Mouse (Mus musculus): ENCODE measurements around the gene Lrrc2.

Lrrc2 gene

DNA sequence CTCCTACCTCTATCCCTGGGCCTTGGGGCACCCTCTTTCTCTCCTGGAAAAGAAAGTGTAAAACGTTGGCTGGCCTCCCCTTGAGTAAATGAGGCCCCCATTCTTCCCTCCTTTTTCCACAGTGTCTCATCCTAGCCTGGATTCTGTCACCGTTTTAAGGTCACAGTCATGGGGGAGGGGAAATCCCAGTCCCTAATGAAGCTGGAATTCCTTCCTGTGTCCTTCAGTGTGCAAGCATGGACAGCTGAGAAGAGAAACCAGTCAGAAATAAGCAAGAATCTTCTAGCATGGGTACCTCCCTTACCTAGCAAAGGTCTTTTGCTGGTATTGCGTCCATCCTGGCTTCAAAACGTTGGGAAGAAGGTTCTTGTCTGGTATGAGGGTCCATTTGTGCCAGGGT, 37.8 kb downstream of the Lrrc2 start:
- DNase-seq, result no peak

DNA sequence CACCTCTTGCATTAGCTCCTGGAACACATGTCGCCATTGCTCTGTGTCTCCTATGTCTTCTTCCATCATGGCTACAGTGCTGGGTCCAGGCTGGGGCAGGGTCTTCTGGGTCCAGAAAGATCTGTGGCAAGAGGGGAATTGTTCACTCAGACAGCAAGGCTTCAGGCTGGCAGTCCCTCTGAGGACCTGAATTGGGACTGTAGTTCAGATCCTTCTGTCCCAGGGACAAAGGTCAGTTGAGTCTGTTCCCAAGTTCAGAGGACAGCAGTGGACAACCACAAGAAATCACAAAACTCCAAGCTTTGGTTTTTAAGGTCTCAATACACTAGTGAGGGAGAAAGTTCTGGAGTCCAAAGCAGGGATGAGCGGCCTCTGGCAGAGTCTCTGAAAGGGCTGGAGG, 38.2 kb downstream of the Lrrc2 start:
- DNase-seq, result no peak

DNA sequence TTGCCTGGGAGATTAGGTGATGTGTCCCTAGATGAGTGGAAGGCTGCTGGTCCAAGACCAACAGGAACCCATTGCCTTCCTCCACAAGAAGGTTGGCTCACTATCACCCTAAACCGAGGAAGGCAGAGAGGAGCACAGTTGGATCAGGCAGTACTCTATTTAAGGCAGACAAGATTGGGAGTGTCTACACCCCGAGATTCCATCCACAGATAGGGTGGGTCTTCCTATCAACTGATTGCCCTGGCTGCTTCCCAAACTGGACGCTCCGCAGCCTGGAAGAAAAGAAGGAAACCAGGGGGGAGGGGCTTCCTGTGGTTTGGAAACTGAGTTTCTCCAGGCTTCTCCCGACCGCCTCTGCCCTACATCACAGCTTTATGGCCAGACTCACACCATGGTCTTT, 38.9 kb downstream of the Lrrc2 start, which contains the start of gene Rtp3:
TSS of gene Rtp3 (minus strand) at position 380 of the 400 bp plus-strand sequence.
- DNase-seq, result peak; percentile 36 to 55

DNA sequence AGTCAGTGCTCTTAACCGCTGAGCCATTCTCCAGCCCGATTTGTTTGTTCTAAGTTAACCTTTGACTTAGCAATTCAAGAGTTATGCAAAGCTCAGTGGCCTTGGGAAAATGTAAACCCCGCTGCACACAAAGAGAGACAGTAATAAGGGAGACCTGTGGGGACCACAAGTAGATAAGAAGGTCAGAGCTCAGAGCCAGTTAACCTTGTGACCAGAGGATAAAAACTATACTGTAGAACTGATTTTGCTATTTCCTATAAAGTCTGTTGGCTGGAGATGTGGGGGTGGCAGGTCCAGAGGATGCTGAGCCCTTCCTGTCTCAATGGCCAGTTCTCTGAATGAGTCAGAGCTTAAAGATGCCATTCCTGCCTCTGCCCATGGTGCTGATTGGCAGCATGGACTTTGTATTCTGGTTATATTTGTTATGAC, 42.0 kb downstream of the Lrrc2 start:
- peak; percentile 37 to 49 for DNase-seq

DNA sequence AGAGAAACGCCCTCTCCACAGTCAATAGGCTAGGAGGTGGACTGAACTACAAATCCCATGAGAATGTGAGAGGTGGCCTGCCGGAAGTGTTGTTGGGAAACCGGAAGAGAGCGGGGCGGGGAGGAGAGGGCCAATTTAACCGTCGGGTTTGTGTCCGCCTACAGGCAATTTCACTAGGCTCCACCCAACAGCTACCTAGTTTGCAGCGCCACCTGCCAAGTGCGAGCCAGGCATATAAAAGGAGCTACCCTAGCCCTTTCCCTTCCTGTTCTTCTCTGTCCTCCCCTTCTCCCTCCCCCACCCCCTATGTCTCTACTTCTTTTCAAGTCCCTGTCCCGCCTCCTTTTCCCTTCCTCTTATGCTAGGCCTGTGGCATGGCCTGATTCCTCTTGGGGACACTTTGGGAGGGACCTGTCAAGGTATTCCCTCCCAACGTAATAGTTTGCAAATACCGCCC, 43.4 kb downstream of the Lrrc2 start:
- DNase-seq, result peak; percentile 75 to 84

DNA sequence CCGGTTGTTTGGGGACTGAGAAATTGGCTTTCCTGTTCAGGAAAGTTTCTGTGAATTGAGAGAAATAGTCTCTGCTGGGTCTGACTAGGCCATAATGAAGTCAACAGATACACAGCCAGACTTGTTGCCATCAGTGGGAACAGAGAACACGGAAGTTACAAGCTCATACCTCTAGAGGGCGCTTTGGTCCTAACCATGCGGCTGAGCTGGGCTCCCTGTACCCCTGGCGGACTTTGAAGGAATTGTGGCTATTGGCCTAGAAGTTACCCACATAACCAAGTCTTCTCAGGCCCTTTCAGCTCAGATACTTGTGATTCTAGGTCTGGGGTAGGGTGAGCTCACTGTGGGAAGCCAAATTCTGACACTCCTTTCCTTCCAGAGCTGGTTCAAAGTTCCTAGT, 45.9 kb downstream of the Lrrc2 start:
- DNase-seq, result peak; percentile 77 to 86

DNA sequence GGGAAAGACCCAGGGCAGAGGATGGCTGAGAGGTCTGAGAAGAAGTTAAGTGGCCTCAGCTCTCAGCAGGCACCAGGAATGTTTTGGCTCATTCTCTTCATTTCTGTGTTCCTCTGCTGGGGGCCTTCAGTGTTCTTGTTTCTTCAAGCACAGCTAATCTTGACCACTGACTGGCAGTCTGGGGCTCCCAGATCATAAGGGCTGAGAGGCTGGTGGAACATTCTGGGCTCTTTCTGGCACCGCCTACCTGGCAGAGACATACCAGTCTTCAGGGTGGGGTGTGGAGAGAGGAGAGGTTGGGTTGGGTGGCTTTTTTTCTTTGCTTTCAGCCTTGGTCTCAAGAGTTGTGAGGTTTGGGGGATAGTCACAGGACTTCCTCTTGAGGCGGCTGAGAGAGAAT, 47.7 kb downstream of the Lrrc2 start:
- DNase-seq, result no peak

DNA sequence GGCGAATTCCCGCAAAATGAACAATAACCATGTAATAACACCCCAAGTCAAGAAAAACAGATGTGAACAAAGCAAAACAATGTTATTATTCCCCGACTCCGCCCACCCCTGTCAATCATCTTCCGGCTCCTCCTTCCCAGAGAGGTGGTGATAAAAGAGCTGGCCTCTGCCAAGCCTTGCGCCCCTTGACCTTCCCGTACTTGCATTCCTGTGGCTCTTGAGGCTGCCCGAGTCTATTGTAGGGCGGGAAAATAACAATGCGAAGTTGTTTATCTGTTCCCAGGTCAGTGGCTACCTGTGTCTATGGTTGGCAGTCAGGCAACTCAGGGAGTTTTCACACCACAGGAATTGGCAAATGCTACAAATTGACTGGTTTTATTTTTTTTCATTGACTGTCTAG, 48.5 kb downstream of the Lrrc2 start:
- peak in 1 of 2 experiments; percentile 38 for DNase-seq

DNA sequence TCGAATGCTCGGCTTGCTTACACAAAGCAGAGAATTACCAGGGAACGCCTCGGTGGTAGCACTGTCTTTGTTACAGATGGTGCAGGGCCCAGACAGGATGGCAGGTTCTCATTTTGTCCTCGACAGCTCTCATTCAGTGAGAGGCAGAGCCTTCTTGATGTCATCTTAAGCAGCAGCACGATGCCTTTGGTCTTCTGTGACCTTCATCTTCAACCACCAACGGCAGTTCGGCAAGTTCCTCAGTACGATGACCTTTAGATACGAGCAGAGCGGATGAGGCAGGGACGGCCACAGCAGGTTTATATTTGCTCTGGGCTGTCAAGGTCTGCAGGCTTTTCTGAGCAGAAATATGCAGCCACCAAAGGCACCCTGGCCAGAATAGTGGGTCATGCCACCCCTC, 50.3 kb downstream of the Lrrc2 start:
- no peak for DNase-seq

DNA sequence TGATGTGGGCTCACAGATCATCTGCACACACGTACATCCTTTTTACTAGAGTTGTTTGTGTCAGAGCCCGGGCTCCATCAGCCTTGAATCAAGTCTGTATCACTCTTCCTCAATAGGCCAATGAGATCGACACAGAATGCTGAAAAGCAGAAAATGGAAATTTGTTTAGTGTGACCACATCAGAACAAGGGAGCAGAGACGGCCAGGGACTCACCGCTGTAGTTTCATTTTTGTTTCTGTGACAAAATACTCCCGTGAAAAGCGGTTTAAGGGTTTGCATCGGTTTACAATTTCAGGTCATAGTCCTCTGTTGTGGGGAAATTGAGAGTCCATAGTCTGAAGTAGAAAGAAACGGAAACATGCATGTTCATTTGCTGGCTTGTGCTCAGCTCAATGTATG, 51.9 kb downstream of the Lrrc2 start:
- no peak for DNase-seq

DNA sequence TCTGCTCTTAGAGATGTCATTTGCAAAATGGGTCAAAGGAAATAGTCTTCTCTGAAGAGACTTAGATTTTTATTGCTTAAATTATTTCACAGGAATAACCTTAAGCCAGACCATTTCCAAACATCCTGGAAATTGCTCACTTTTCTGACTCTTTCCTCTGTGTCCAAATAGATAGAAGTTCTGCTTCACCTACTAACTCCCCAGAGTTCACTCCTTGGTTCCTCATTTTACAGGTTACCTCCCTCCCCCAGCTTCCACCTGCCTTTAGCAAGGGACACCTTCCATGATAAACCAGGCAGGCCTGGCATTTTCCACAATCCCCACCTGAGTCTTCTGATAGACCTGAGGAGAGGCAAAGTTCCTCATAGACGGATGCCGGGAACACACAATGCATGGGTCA, 55.2 kb downstream of the Lrrc2 start:
- DNase-seq, result no peak

DNA sequence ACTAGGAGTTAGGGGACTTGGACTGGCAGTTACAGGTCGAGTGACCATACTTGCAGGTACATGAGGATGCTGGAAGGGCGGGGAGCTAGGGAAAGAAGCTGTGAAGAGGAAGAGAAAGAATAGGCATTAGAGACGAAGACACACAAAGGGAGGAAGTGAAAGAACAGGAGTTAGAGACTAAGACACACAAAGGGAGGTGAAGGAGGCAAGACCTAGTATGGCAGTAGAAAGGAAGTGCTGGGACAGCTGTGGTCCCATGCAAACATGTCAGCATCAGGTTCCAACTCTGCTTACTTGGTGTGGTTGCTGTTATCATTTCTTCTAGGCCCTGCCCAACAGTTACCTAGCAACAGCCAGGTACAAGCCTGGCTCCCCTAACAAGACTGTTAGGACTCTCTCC, 58.4 kb downstream of the Lrrc2 start:
- no peak for DNase-seq

DNA sequence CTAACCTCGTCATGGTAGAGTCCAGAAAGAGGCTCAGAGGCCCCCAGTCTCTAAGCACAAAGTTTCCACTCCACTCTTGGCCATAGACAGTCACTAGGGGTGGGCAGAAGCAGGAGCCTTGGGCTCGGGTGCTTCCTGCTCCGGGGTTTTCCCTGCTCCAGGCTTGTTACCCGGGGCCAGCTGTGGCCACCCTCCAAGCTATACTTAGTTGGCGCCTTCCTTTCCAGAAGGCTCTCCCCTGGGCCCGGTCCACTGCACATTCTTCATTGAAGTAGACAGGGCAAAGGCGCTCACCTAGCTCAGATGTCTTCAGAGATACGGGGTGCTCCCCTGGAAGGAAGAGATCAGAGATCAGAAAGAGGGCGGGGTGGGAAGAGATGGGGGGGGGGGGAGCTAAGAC, 60.2 kb downstream of the Lrrc2 start:
- DNase-seq, result peak; percentile 8 to 30

DNA sequence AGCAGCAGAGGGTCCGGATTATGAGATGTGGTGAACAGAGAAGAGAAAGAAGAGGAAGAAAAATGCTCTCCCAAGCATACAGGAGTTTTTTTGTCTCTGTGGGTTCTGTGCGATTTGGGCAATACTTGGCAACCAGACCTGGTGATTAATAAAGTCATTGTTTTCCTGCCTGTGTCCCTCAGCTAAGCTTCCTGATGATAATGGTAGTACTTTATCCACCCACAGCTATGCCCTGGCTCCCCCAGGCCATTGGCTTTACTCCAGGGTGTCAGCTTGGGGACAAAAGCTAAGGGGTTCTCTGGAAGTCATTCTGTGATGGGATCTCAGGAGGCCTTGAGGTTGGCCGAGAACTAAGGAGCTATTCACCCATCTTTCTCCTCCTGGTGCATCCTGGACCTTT, 60.7 kb downstream of the Lrrc2 start:
- DNase-seq, result peak; percentile 16 to 22

DNA sequence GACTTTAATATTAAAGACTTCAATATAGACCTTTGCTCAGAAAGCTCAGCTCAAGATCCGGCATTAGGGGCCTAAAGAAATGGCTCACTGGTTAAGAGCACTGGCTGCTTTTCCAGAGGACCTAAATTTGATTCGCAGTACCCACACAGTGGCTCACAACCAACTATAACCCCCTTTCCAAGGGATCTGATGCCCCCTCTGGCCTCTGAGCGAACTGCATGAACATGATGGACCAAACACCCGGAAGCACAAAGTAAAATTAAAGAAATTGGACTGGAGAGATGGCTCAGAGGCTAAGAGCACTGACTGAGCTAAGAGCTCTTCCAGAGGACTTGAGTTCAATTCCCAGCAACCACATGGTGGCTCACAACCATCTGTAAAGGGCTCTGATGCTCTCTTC, 64.3 kb downstream of the Lrrc2 start:
- peak in 1 of 2 experiments; percentile 16 for DNase-seq

DNA sequence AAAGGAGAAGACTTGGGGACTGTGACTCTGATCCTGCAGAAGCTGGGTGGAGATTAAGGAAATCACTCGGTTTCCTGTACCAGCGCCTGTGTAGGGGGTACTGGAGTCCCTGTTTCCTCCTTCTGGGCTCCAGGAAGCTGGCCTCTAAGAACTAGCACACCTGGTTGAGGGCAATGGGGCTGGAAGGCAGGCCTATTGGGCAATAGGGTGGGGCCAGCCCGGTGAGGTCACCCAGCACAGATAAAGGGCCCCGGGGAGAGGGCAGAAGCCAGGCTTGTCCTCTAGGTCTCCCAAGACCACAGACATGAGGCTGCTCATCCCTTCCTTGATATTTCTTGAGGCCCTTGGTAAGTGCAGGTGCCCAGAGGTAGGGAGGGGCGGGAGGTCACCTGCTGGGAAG, 67.7 kb downstream of the Lrrc2 start, which contains the start of gene Ltf:
TSS of gene Ltf (plus strand) at position 250 of the 400 bp plus-strand sequence.
- no peak for DNase-seq

DNA sequence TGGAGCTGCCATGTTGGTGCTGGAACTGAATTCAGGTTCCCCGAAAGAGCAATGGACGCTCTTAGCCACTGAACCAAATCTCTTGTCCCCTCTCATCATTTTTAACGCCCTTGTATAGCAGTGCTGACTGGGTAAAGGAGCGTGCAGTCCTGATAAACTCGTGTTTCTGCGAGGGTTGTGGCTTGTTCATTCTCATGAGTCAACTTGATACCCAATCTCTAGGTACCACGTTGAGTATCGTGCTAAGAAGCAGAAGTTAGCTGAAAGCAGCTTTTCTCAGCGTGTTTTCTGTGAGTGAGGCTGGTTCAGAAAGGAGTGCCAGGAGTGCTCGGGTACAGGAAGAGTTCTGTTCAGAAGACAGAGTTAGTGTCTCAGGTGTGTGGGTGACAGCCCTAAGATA, 75.4 kb downstream of the Lrrc2 start:
- DNase-seq, result no peak
